Mouse (Mus musculus) embryonic facial prominence, embryonic 12.5 days (tissue): ENCODE measurements around the gene Pax1. TPM values are rescaled to one million over a fixed set of nuclear protein-coding genes. Genes with fewer than 3 reads are reported as not detected.

Source experiments
- polyA plus RNA-seq: library from polyadenylated mRNA; unstranded; fragments of >200 nt; fragmentation: Nextera tagmentation; extraction: Ambion mirVana; gene quantifications from 2 replicates; pipeline ENCODE4 v1.2.1, GENCODE M21; 2016

The Pax1 gene
- polyA plus RNA-seq, 1 experiment from 2014 or later: 23.8 TPM

Other genes with a start within 250 kb of the Pax1 start
- gene Nkx2-2, start 167.7 kb upstream of the Pax1 start, polyA plus RNA-seq: 0.24 and 0.33 TPM in 2 replicates